Mouse (Mus musculus) brain, embryonic 14.5 days (tissue): Measurements from ENCODE around the gene Vmn2r44. TPM values are rescaled to one million over a fixed set of nuclear protein-coding genes. Genes with fewer than 3 reads are reported as not detected.
"Not testable (repeated sequence)": the region's sequence is repeated elsewhere in the genome, so short reads cannot be mapped to it uniquely, and the experiment has no call there.

Experiments used
- DNase-seq: peaks from one replicate; pipeline ENCODE4 v3.0.0-alpha.2; 2011; ENCODE audit warnings: low read depth
- polyA plus RNA-seq: library from polyadenylated mRNA; depleted of rRNA; stranded (reverse); fragments of >200 nt; gene quantifications from 2 replicates; pipeline ENCODE4 v1.2.3, GENCODE M21; 2012; rRNA removed

The Vmn2r44 gene
- polyA plus RNA-seq = not detected in 2 replicates

DNA sequence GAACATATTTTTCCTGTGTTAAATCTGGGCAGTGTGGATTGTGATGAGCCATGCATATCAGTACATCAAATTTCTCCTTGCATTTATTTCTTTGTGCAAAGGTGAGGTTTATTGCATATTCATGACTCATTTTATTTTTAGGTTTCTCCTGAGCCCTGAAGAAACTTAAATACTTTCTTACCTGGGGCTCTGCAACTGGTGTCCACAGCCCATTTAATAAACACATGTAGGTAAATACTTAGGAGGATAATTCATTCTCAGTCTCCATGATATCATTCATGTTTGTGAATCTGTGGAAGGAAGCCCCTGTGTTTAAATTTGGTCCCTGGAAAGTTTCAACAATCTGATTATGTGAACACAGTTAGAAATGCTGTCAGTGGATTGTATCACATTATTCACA is at the start of gene Vmn2r44:
Vmn2r44 (minus strand) TSS at position 101 of the 400 bp plus-strand sequence.
- DNase-seq = not testable (repeated sequence)

GRCm38 (mm10) chr7:8357879-8358278 is 25.3 kb downstream of the Vmn2r44 start:
- DNase-seq = not testable (repeated sequence)

Other genes starting within 250 kb of the Vmn2r44 start
- gene Vmn2r41, start 221.7 kb downstream of the Vmn2r44 start, polyA plus RNA-seq = not detected in 2 replicates
- not detected in 2 replicates for gene Vmn2r42, start 183.0 kb downstream of the Vmn2r44 start, polyA plus RNA-seq
- not detected in 2 replicates for gene Vmn2r43, start 122.7 kb downstream of the Vmn2r44 start, polyA plus RNA-seq
- gene Vmn2r45, start 105.7 kb upstream of the Vmn2r44 start, polyA plus RNA-seq = not detected in 2 replicates